Mouse (Mus musculus) myocyte (in vitro differentiated cells): Measurements from ENCODE around the gene Prtg.

Source experiments
- CEBPB ChIP-seq: IDR thresholded peaks from 2 replicates; pipeline ENCODE4 v1.6.1; 2011; ENCODE audit warnings: mild to moderate bottlenecking, moderate library complexity; ENCODE audit not compliant: poor library complexity, insufficient read depth, severe bottlenecking
- E2F4 ChIP-seq: IDR thresholded peaks from one replicate; pipeline ENCODE4 v1.6.1; 2011; ENCODE audit warnings: mild to moderate bottlenecking, control low read depth, moderate library complexity; ENCODE audit not compliant: insufficient read depth
- MAX ChIP-seq: IDR thresholded peaks from one replicate; pipeline ENCODE4 v1.6.1; 2011; ENCODE audit warnings: low read depth, mild to moderate bottlenecking, control low read depth
- MYOD1 ChIP-seq, 3 experiments: IDR thresholded peaks; one replicate each; pipeline ENCODE4 v1.6.1; 2011; ENCODE audit warnings: control low read depth in 2 of 3, low read depth in 2 of 3, mild to moderate bottlenecking in 2 of 3, moderate library complexity in 1 of 3; ENCODE audit not compliant: insufficient read length in 2 of 3, control insufficient read depth in 1 of 3
- MYOG ChIP-seq, 3 experiments: IDR thresholded peaks; one replicate each; pipeline ENCODE4 v1.6.1; 2011; ENCODE audit warnings: control low read depth in 2 of 3, low read depth in 2 of 3, mild to moderate bottlenecking in 2 of 3; ENCODE audit not compliant: insufficient read length in 2 of 3, control insufficient read depth in 1 of 3, insufficient read depth in 1 of 3
- POLR2A ChIP-seq: IDR thresholded peaks from one replicate; pipeline ENCODE4 v1.6.1; 2011; ENCODE audit warnings: low read depth, mild to moderate bottlenecking, control low read depth, moderate library complexity; ENCODE audit not compliant: insufficient read length
- POLR2AphosphoS2 ChIP-seq: IDR thresholded peaks from one replicate; pipeline ENCODE4 v1.6.1; 2011; ENCODE audit warnings: low read depth, control low read depth; ENCODE audit not compliant: insufficient read length
- REST ChIP-seq: IDR thresholded peaks from one replicate; pipeline ENCODE4 v1.6.1; 2011; ENCODE audit warnings: mild to moderate bottlenecking, control low read depth, moderate library complexity; ENCODE audit not compliant: insufficient read depth, insufficient read length
- TCF12 ChIP-seq: IDR thresholded peaks from one replicate; pipeline ENCODE4 v1.6.1; 2011; ENCODE audit warnings: mild to moderate bottlenecking, control low read depth; ENCODE audit not compliant: poor library complexity, insufficient read depth, severe bottlenecking
- USF1 ChIP-seq: IDR thresholded peaks from one replicate; pipeline ENCODE4 v1.6.1; 2011; ENCODE audit warnings: low read depth, mild to moderate bottlenecking, control low read depth, moderate library complexity

DNA sequence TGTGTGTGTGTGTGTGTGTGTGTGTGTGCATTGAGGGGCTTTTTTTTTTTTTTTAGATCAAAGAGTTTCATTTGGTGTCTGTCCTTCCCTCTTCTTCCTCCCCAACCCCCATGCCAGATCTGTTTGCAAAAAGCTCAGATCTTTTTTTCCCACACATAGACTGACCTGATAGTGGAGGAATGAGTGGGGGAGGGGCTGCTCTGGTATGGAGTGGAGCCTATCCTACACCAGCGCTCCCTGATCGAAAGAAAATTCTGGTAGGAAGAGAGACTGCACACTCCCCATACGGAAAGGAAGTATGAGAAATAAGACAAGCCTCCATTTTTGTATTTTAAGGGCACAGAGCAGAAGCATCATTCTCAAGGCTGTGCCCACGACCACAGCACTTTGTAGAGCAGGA is 25.2 kb upstream of the Prtg start:
- TF ChIP-seq POLR2A (no peak), CEBPB (no peak), E2F4 (no peak), POLR2AphosphoS2 (no peak), USF1 (no peak), TCF12 (no peak), MAX (no peak), MYOG (IDR thresholded peaks at IDR 0.05; ENCODE audit: control insufficient read depth in 1 of 3, insufficient read depth in 1 of 3, insufficient read length in 2 of 3, low read depth in 2 of 3) (no peak), REST (no peak), MYOD1 (IDR thresholded peaks at IDR 0.05; ENCODE audit: control insufficient read depth in 1 of 3, insufficient read length in 2 of 3, low read depth in 2 of 3) (no peak)
